Mouse (Mus musculus) CH12.LX (cell line): ENCODE measurements around the gene Unk. TPM values are rescaled to one million over a fixed set of nuclear protein-coding genes. Genes with fewer than 3 reads are reported as not detected.

Experiments
- DNase-seq: peaks from one replicate; pipeline ENCODE4 v3.0.0-alpha.2; 2013; ENCODE audit errors: extremely low read depth
- H3K27ac ChIP-seq: 2 replicates; pipeline ENCODE4 v1.5.1; 2012; ENCODE audit warnings: low read depth, mild to moderate bottlenecking, control low read depth, moderate library complexity; ENCODE audit not compliant: insufficient read depth
- H3K27me3 ChIP-seq: replicated peaks from 2 replicates; pipeline ENCODE3; 2012; ENCODE audit warnings: inconsistent platforms
- H3K36me3 ChIP-seq, 2 experiments: replicated peaks in 1 of 2; 2 replicates each; pipeline versions ENCODE3 to v1.6.1; 2012; ENCODE audit warnings: inconsistent platforms in 1 of 2, low read length in 1 of 2, mild to moderate bottlenecking in 1 of 2, mixed read lengths in 1 of 2, moderate library complexity in 1 of 2; ENCODE audit not compliant: control insufficient read depth in 1 of 2, insufficient read depth in 1 of 2
- H3K4me1 ChIP-seq, 2 experiments: 2 replicates each; pipeline ENCODE4 v1.6.1; 2012; ENCODE audit warnings: inconsistent platforms in 1 of 2, moderate library complexity in 1 of 2; ENCODE audit not compliant: insufficient read depth in 2 of 2, control insufficient read depth in 1 of 2
- H3K4me2 ChIP-seq: 2 replicates; pipeline ENCODE4 v1.6.1; 2012; ENCODE audit warnings: low read depth, mild to moderate bottlenecking, control low read depth; ENCODE audit not compliant: poor library complexity, insufficient read depth, severe bottlenecking
- H3K4me3 ChIP-seq, 3 experiments: fragments of 150-350 bp in 1 of 3; sonication (generic) in 1 of 3; replicated peaks in 1 of 3; 2 replicates each; pipeline versions ENCODE3 to v1.5.1; 2011 to 2012; ENCODE audit warnings: low read depth in 2 of 3, low read length in 2 of 3, mild to moderate bottlenecking in 2 of 3, moderate library complexity in 2 of 3, control low read depth in 1 of 3, improper control_type of control experiment in 1 of 3, inconsistent platforms in 1 of 3, mixed read lengths in 1 of 3; ENCODE audit not compliant: poor library complexity in 1 of 3
- H3K79me2 ChIP-seq: replicated peaks from 2 replicates; pipeline ENCODE4 v1.6.1; 2012; ENCODE audit warnings: mild to moderate bottlenecking, moderate library complexity; ENCODE audit not compliant: control insufficient read depth, poor library complexity, insufficient read depth, severe bottlenecking; ENCODE audit errors: extremely low read depth
- H3K9ac ChIP-seq: 2 replicates; pipeline ENCODE4 v1.6.1; 2012; ENCODE audit warnings: low read depth, mild to moderate bottlenecking, control low read depth, moderate library complexity; ENCODE audit not compliant: insufficient read depth
- H3K9me3 ChIP-seq: replicated peaks from 2 replicates; pipeline ENCODE3; 2012; ENCODE audit warnings: low read length, inconsistent platforms, mixed read lengths
- BHLHE40 ChIP-seq: IDR thresholded peaks from 2 replicates; pipeline ENCODE4 v1.6.1; 2011; ENCODE audit warnings: mild to moderate bottlenecking, low read depth, low read length, improper control_type of control experiment
- CHD1 ChIP-seq: IDR thresholded peaks from 2 replicates; pipeline ENCODE4 v1.6.1; 2012; ENCODE audit warnings: low read depth, low read length, improper control_type of control experiment, inconsistent platforms
- CHD2 ChIP-seq: IDR thresholded peaks from 2 replicates; pipeline ENCODE4 v1.6.1; 2011; ENCODE audit warnings: low read length, improper control_type of control experiment
- CTCF ChIP-seq, 2 experiments: IDR thresholded peaks in 1 of 2; conservative IDR thresholded peaks in 1 of 2; 2 replicates each; pipeline ENCODE4 v1.5.1; 2011 to 2012; ENCODE audit warnings: low read depth in 2 of 2, low read length in 2 of 2, improper control_type of control experiment in 1 of 2, inconsistent platforms in 1 of 2, mild to moderate bottlenecking in 1 of 2, moderate library complexity in 1 of 2
- E2F4 ChIP-seq: IDR thresholded peaks from 2 replicates; pipeline ENCODE4 v1.6.1; 2011; ENCODE audit warnings: low read depth, low read length, improper control_type of control experiment; ENCODE audit not compliant: insufficient replicate concordance
- ELF1 ChIP-seq: IDR thresholded peaks from 2 replicates; pipeline ENCODE4 v1.6.1; 2014; ENCODE audit warnings: low read depth, mild to moderate bottlenecking, inconsistent platforms, low read length, improper control_type of control experiment
- GABPA ChIP-seq: IDR thresholded peaks from 2 replicates; pipeline ENCODE4 v1.6.1; 2012; ENCODE audit warnings: low read depth, low read length, improper control_type of control experiment, inconsistent platforms; ENCODE audit not compliant: insufficient replicate concordance
- HCFC1 ChIP-seq: IDR thresholded peaks from 2 replicates; pipeline ENCODE4 v1.6.1; 2012; ENCODE audit warnings: low read depth, mild to moderate bottlenecking, inconsistent platforms, low read length, improper control_type of control experiment
- IRF4 ChIP-seq: IDR thresholded peaks from 2 replicates; pipeline ENCODE4 v1.6.1; 2014; ENCODE audit warnings: low read depth, mild to moderate bottlenecking, inconsistent platforms, low read length, improper control_type of control experiment
- JUND ChIP-seq: conservative IDR thresholded peaks from 2 replicates; pipeline ENCODE4 v1.6.1; 2011; ENCODE audit warnings: low read depth, low read length, improper control_type of control experiment
- KAT2A ChIP-seq: IDR thresholded peaks from 2 replicates; pipeline ENCODE4 v1.6.1; 2012; ENCODE audit warnings: low read length, improper control_type of control experiment, inconsistent platforms; ENCODE audit not compliant: insufficient replicate concordance
- MAFK ChIP-seq: IDR thresholded peaks from 2 replicates; pipeline ENCODE4 v1.6.1; 2011; ENCODE audit warnings: low read length, improper control_type of control experiment; ENCODE audit not compliant: insufficient replicate concordance
- MAX ChIP-seq: IDR thresholded peaks from 2 replicates; pipeline ENCODE4 v1.6.1; 2011; ENCODE audit warnings: low read length, improper control_type of control experiment
- MAZ ChIP-seq: IDR thresholded peaks from 2 replicates; pipeline ENCODE4 v1.6.1; 2012; ENCODE audit warnings: low read depth, mild to moderate bottlenecking, inconsistent platforms, low read length, improper control_type of control experiment, moderate library complexity
- MEF2A ChIP-seq: IDR thresholded peaks from 2 replicates; pipeline ENCODE4 v1.6.1; 2014; ENCODE audit warnings: low read depth, mild to moderate bottlenecking, inconsistent platforms, low read length, improper control_type of control experiment, borderline replicate concordance
- MXI1 ChIP-seq: IDR thresholded peaks from 2 replicates; pipeline ENCODE4 v1.6.1; 2011; ENCODE audit warnings: mild to moderate bottlenecking, low read depth, low read length, improper control_type of control experiment
- MYC ChIP-seq: IDR thresholded peaks from 2 replicates; pipeline ENCODE4 v1.6.1; 2011; ENCODE audit warnings: low read depth, mild to moderate bottlenecking, improper control_type of control experiment, low read length
- NRF1 ChIP-seq: IDR thresholded peaks from 2 replicates; pipeline ENCODE4 v1.6.1; 2014; ENCODE audit warnings: low read depth, mild to moderate bottlenecking, inconsistent platforms, low read length, improper control_type of control experiment, moderate library complexity
- PAX5 ChIP-seq: IDR thresholded peaks from 2 replicates; pipeline ENCODE4 v1.6.1; 2012; ENCODE audit warnings: low read length, inconsistent platforms, mixed read lengths
- POLR2A ChIP-seq: IDR thresholded peaks from 2 replicates; pipeline ENCODE4 v1.6.1; 2011; ENCODE audit warnings: low read depth, mild to moderate bottlenecking, improper control_type of control experiment, low read length
- POLR2AphosphoS2 ChIP-seq: IDR thresholded peaks from 2 replicates; pipeline ENCODE4 v1.6.1; 2011; ENCODE audit warnings: low read depth, low read length, improper control_type of control experiment
- RAD21 ChIP-seq: IDR thresholded peaks from 2 replicates; pipeline ENCODE4 v1.6.1; 2011; ENCODE audit warnings: low read depth, mild to moderate bottlenecking, low read length, improper control_type of control experiment, moderate library complexity
- SMC3 ChIP-seq: IDR thresholded peaks from 2 replicates; pipeline ENCODE4 v1.6.1; 2011; ENCODE audit warnings: low read depth, low read length, improper control_type of control experiment
- TBP ChIP-seq: conservative IDR thresholded peaks from 2 replicates; pipeline ENCODE4 v1.6.1; 2011; ENCODE audit warnings: low read depth, low read length, improper control_type of control experiment
- TCF12 ChIP-seq: IDR thresholded peaks from 2 replicates; pipeline ENCODE4 v1.6.1; 2014; ENCODE audit warnings: low read depth, mild to moderate bottlenecking, inconsistent platforms, low read length, improper control_type of control experiment
- UBTF ChIP-seq: IDR thresholded peaks from 2 replicates; pipeline ENCODE4 v1.6.1; 2012; ENCODE audit warnings: low read depth, mild to moderate bottlenecking, inconsistent platforms, low read length, improper control_type of control experiment, moderate library complexity
- USF1 ChIP-seq: IDR thresholded peaks from 2 replicates; pipeline ENCODE4 v1.6.1; 2014; ENCODE audit warnings: low read depth, mild to moderate bottlenecking, inconsistent platforms, low read length, improper control_type of control experiment
- USF2 ChIP-seq: conservative IDR thresholded peaks from 2 replicates; pipeline ENCODE4 v1.6.1; 2011; ENCODE audit warnings: low read depth, low read length, improper control_type of control experiment
- ZC3H11A ChIP-seq: IDR thresholded peaks from 2 replicates; pipeline ENCODE4 v1.6.1; 2012; ENCODE audit warnings: low read depth, mild to moderate bottlenecking, inconsistent platforms, low read length, improper control_type of control experiment
- ZKSCAN1 ChIP-seq: IDR thresholded peaks from 2 replicates; pipeline ENCODE4 v1.6.1; 2012; ENCODE audit warnings: low read depth, inconsistent platforms, low read length, improper control_type of control experiment, borderline replicate concordance
- ZMIZ1 ChIP-seq: IDR thresholded peaks from 2 replicates; pipeline ENCODE4 v1.6.1; 2012; ENCODE audit warnings: low read depth, mild to moderate bottlenecking, inconsistent platforms, low read length, improper control_type of control experiment
- ZNF384 ChIP-seq: IDR thresholded peaks from 2 replicates; pipeline ENCODE4 v1.6.1; 2012; ENCODE audit warnings: low read depth, low read length, improper control_type of control experiment, inconsistent platforms
- dilution Hi-C: fragments of 300-500 bp; cut with MboI; formaldehyde crosslinking; loops from 2 replicates; pipeline ENCODE4 v1.14.3; 2020; ENCODE audit warnings: low sequenced_read_pairs; ENCODE audit not compliant: extremely low pct_unique_long_range_greater_than_20kb, extremely low pct_ligation_motif_present
- in situ Hi-C: fragments of 300-500 bp; cut with MboI; formaldehyde crosslinking; loops from 3 replicates; pipeline ENCODE4 v1.14.3; 2019; ENCODE audit warnings: low sequenced_read_pairs, low pct_ligation_motif_present, low pct_unique_long_range_greater_than_20kb, mixed read lengths
- polyA plus RNA-seq: library from polyadenylated mRNA; unstranded; fragments of >175 nt; gene quantifications from 2 replicates; pipeline ENCODE4 v1.2.1, GENCODE M21; 2012; ENCODE audit warnings: low read depth; ENCODE audit not compliant: insufficient read length
- total RNA-seq, 2 experiments: library from RNA; depleted of rRNA; stranded (reverse); fragments of 300-350 nt in 1 of 2; fragments of >200 nt in 1 of 2; gene quantifications; 2 replicates each; pipeline ENCODE4 v1.2.3; 2012 to 2014

The Unk gene
- total and polyA plus RNA-seq, 3 experiments = 20.9 to 35.0 (median 24.7) TPM

DNA sequence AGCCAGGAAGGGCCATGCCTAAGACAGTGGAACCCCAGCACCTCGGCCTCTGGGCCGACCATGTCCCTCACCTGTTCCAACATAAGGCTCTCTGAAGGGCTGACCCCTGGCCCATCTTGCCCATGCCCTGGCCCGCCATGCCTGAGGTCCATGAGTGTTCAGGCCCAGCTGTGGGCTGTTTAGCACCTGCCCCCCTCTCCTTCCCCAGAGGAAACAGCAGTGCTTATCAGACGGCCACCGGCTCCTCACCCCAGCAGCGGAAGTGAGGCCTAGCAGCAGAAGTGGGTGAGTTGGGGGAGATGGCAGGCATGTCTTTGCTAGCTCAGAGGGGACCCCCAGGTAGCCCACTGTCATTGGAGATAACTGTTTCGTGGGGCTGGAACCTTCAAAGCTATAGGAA lies 46.7 kb downstream of the Unk start:
- Histone ChIP-seq H3K27ac (no peak overlapping the region), H3K9ac (peak overlapping the region; percentile 41; the same call in 1 of the 2 replicates), H3K36me3 (peaks cover 29 to 68% of the 10 kb centered on the region in 2 experiments)
- DNase-seq = peak; percentile 23
- TF ChIP-seq POLR2A = no peak
- TF ChIP-seq, all 38 proteins: peak for 0
- Histone ChIP-seq H3K4me2 (no peak overlapping the region; the same call in 1 of the 2 replicates), H3K4me1 (peaks cover 6 to 31% of the 10 kb centered on the region in 2 experiments), H3K79me2 (no peaks in the 10 kb centered on the region), H3K27me3 (no peaks in the 10 kb centered on the region), H3K9me3 (no peaks in the 10 kb centered on the region), H3K4me3 (peak overlapping the region; percentile 57 to 59 (median 58))
- dilution Hi-C loops = no loop called here
- in situ Hi-C loops = no loop called here

DNA sequence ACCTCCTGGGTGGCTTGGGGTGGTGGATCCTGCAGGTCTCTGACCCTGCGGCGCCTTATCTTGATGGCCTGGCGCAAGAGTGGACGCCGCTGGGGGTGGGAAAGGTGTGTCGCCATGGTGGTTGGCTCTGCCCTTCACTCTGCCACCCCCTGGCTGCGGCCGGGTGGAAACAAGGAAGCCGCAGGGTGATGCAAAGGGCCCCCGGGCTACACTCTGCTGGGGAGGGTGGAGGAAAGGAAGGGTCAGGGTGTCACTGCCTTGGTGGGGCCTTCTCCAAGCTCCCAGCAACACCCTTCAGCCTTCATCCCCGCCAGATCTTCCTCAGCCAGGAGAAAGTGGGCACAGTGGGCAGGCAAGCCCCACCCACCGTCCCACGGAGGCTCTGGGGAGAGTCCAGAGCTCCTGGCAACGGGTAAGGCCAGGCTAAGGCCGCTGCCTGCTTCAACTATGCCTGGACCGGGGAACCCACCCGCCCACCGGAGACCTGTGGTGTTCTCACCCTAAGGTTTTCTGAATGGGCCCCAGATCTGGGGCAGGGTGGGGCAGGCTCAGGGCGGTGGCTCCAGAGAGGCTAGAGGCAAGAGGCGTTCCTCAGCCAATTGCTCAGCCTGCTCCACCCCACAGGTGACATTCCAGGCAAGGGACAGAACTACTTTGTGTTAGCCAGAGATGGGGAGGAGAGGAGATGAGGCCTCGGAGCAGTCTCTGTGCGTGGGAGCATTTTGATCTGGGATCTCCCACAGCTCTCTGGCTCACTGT lies 47.5 kb downstream of the Unk start, which contains the start of gene Unc13d:
Gene Unc13d (minus strand): TSS at position 516 of the 759 bp plus-strand sequence.
- dilution Hi-C loops = no loop called here
- TF ChIP-seq TCF12 (peak; percentile 58; the same call in 1 of the 2 replicates), PAX5 (no peak), USF2 (no peak), MAX (no peak), ZKSCAN1 (no peak), E2F4 (no peak), TBP (no peak), MAZ (0 out of 2 replicates have a peak, but pooled peaks have one; percentile 41), ZNF384 (no peak), HCFC1 (no peak), JUND (no peak), MXI1 (no peak; the same call in 1 of the 2 replicates), NRF1 (no peak), POLR2AphosphoS2 (no peak), UBTF (0 out of 2 replicates have a peak, but pooled peaks have one; percentile 43), ZMIZ1 (no peak), BHLHE40 (no peak), MEF2A (no peak), CTCF (conservative IDR thresholded peaks at IDR 0.05 in 1 of 2, IDR thresholded peaks at IDR 0.05 in 1 of 2; ENCODE audit: low read depth in 2 of 2, low read length in 2 of 2) (peak in 1 of 2 experiments; percentile 49; a peak in 2 of 4 replicates), SMC3 (no peak), ZC3H11A (no peak), ELF1 (peak; percentile 82), KAT2A (no peak), MYC (no peak), MAFK (no peak), IRF4 (no peak), USF1 (no peak), RAD21 (no peak; the same call in 1 of the 2 replicates), CHD1 (no peak), GABPA (no peak), CHD2 (no peak)

More for the DNA sequence above, 47.5 kb downstream of the Unk start, which contains the start of gene Unc13d:
- peak within 1 kb of the TSS; percentile 57 to 59 (median 58) for H3K4me3 ChIP-seq
- in situ Hi-C loops = no loop called here
- H3K79me2 ChIP-seq = no peaks in the 10 kb centered on the region
- peak within 1 kb of the TSS; percentile 46 for H3K4me2 ChIP-seq
- H3K27ac ChIP-seq = peak within 1 kb of the TSS; percentile 50
- peaks cover 36 to 68% of the 10 kb centered on the region in 2 experiments for H3K36me3 ChIP-seq
- H3K9ac ChIP-seq = peak within 1 kb of the TSS; percentile 41
- H3K27me3 ChIP-seq = no peaks in the 10 kb centered on the region
- DNase-seq = peak; percentile 49
- no peaks in the 10 kb centered on the region for H3K9me3 ChIP-seq
- peaks cover 2 to 27% of the 10 kb centered on the region in 2 experiments; a peak in 2 of 4 replicates for H3K4me1 ChIP-seq
